Mouse (Mus musculus) adrenal gland, postnatal 10 days (tissue): ENCODE measurements around the gene Hacd3. TPM values are rescaled to one million over a fixed set of nuclear protein-coding genes. Genes with fewer than 3 reads are reported as not detected.
"Not testable (repeated sequence)": the region's sequence is repeated elsewhere in the genome, so short reads cannot be mapped to it uniquely, and the experiment has no call there.

Source experiments
- DNase-seq: peaks from one replicate; pipeline ENCODE4 v3.0.0; 2021; ENCODE audit warnings: mixed read lengths
- long read RNA-seq, 2 experiments: library from polyadenylated mRNA; stranded (forward); transcript quantifications; one replicate each; pipeline ENCODE4 v2.0.0; 2021
- total RNA-seq, 2 experiments: library from RNA; stranded (reverse); gene quantifications; 2 replicates each; pipeline ENCODE4 v1.2.3; 2021

The Hacd3 gene
- 100 to 1,000 TPM; 151 to 154 TPM for total RNA-seq
- long read RNA-seq, experiment 1, transcript Hacd3-201 (11 exons, 2,709 nt): major isoform, 218 of 252 reads
- long read RNA-seq, experiment 1, partial matches to known transcripts: 24 of 252 reads
- long read RNA-seq, experiment 1, other reads (novel, unspliced or antisense): 10 of 252 reads
- long read RNA-seq, experiment 2, transcript Hacd3-201 (11 exons, 2,709 nt): major isoform, 134 of 147 reads
- long read RNA-seq, experiment 2, partial matches to known transcripts: 5 of 147 reads
- long read RNA-seq, experiment 2, other reads (novel, unspliced or antisense): 8 of 147 reads

GRCm38 (mm10) chr9:65020991-65021886 is at the start of gene Hacd3:
TSS of gene Hacd3 (minus strand) at chr9:65021693.
- peak; percentile 94 for DNase-seq

GRCm38 (mm10) chr9:65070587-65070986 is 49.1 kb upstream of the Hacd3 start:
- DNase-seq: no peak

- DNase-seq: no peak
These were observed 42.8 kb upstream of the Hacd3 start for GRCm38 (mm10) chr9:65064251-65064650.

GRCm38 (mm10) chr9:65050981-65051380 is 29.5 kb upstream of the Hacd3 start:
- DNase-seq: no peak

GRCm38 (mm10) chr9:65049422-65049821 is 27.9 kb upstream of the Hacd3 start:
- DNase-seq: no peak

- DNase-seq: no peak
These were observed 25.5 kb upstream of the Hacd3 start for GRCm38 (mm10) chr9:65046993-65047392.

- no peak for DNase-seq
These were observed 19.9 kb upstream of the Hacd3 start for GRCm38 (mm10) chr9:65041430-65041829.

- DNase-seq: no peak
These were observed 15.4 kb upstream of the Hacd3 start for GRCm38 (mm10) chr9:65036861-65037260.

GRCm38 (mm10) chr9:65036456-65036855 is 15.0 kb upstream of the Hacd3 start:
- DNase-seq: peak; percentile 75

- peak; percentile 97 for DNase-seq
These were observed 11.0 kb upstream of the Hacd3 start, which contains the start of gene Dpp8 for GRCm38 (mm10) chr9:65032269-65033108. TSS of gene Dpp8 (plus strand) at chr9:65032414.

GRCm38 (mm10) chr9:65031894-65032268 is 10.4 kb upstream of the Hacd3 start:
- DNase-seq: no peak

- DNase-seq: not testable (repeated sequence)
These were observed 9.9 kb upstream of the Hacd3 start for GRCm38 (mm10) chr9:65031355-65031754.

- DNase-seq: no peak
These were observed 6.8 kb upstream of the Hacd3 start for GRCm38 (mm10) chr9:65028313-65028712.

GRCm38 (mm10) chr9:65027241-65027640 is 5.7 kb upstream of the Hacd3 start:
- DNase-seq: no peak

GRCm38 (mm10) chr9:65023447-65023846 is 2.0 kb upstream of the Hacd3 start:
- DNase-seq: no peak

GRCm38 (mm10) chr9:65022580-65023135 is 1.2 kb upstream of the Hacd3 start:
- DNase-seq: peak; percentile 79

- DNase-seq: no peak
These were observed 540 bp upstream of the Hacd3 start for GRCm38 (mm10) chr9:65021887-65022579.

GRCm38 (mm10) chr9:65020128-65020527 is 1.4 kb downstream of the Hacd3 start:
- DNase-seq: no peak

GRCm38 (mm10) chr9:65019146-65019545 is 2.3 kb downstream of the Hacd3 start:
- no peak for DNase-seq

- DNase-seq: no peak
These were observed 2.8 kb downstream of the Hacd3 start for GRCm38 (mm10) chr9:65018588-65019121.

- DNase-seq: no peak
These were observed 3.6 kb downstream of the Hacd3 start for GRCm38 (mm10) chr9:65017896-65018295.
